Mouse (Mus musculus) layer of hippocampus, adult 2 months (tissue): Measurements from ENCODE around the gene Rpl36al. TPM values are rescaled to one million over a fixed set of nuclear protein-coding genes. Genes with fewer than 3 reads are reported as not detected.

Experiments used
- DNase-seq, 2 experiments: peaks; one replicate each; pipeline ENCODE4 v3.0.0; 2022; ENCODE audit warnings: low spot score in 2 of 2
- H3K27ac ChIP-seq: fragments of 200-600 bp; 2 replicates; pipeline ENCODE4 v1.8.1; 2022
- H3K4me3 ChIP-seq: fragments of 200-600 bp; 2 replicates; pipeline ENCODE4 v1.8.1; 2022; ENCODE audit warnings: mild to moderate bottlenecking
- CTCF ChIP-seq: fragments of 200-600 bp; conservative IDR thresholded peaks from 2 replicates; pipeline ENCODE4 v1.8.1; 2022; ENCODE audit warnings: antibody characterized with exemption, mild to moderate bottlenecking, moderate library complexity
- long read RNA-seq, 2 experiments: library from polyadenylated mRNA; stranded (forward); transcript quantifications; one replicate each; pipeline ENCODE4 v2.0.0; 2021; ENCODE audit warnings: borderline mapping rate in 2 of 2
- total RNA-seq, 2 experiments: library from RNA; stranded (reverse); gene quantifications; 2 replicates each; pipeline ENCODE4 v1.2.3; 2021

Gene Rpl36al
- total RNA-seq, result 100 to 1,000 TPM; 184 to 187 TPM
- long read RNA-seq, experiment 1, transcript Rpl36al-202 (1 exons, 1,276 nt), result minor isoform, 6 of 96 reads
- long read RNA-seq, experiment 1, transcript Rpl36al-201 (2 exons, 526 nt), result major isoform, 88 of 96 reads
- long read RNA-seq, experiment 1, partial matches to known transcripts, result 0 of 96 reads
- long read RNA-seq, experiment 1, other reads (novel, unspliced or antisense), result 1 of 96 reads
- long read RNA-seq, experiment 2, transcript Rpl36al-202 (1 exons, 1,276 nt), result minor isoform, 5 of 119 reads
- long read RNA-seq, experiment 2, transcript Rpl36al-201 (2 exons, 526 nt), result major isoform, 110 of 119 reads
- long read RNA-seq, experiment 2, partial matches to known transcripts, result 0 of 119 reads
- long read RNA-seq, experiment 2, other reads (novel, unspliced or antisense), result 3 of 119 reads

GRCm38 (mm10) chr12:69183583-69184308, at the start of gene Rpl36al, which contains the start of gene Mgat2:
TSS of gene Rpl36al (minus strand) at chr12:69184083.
TSS of gene Mgat2 (plus strand) at chr12:69184157.
- no peak; the same call in 1 of the 2 replicates for TF ChIP-seq CTCF
- peak; percentile 97 to 98 for DNase-seq
- peak within 1 kb of the TSS; percentile 99 for H3K4me3 ChIP-seq
- H3K27ac ChIP-seq, result peak within 1 kb of the TSS; percentile 97

- no peak for DNase-seq
- no peak overlapping the region for H3K4me3 ChIP-seq
- no peak overlapping the region for H3K27ac ChIP-seq
- peak; percentile 42 for TF ChIP-seq CTCF
Measured at GRCm38 (mm10) chr12:69229251-69229650, 45.4 kb upstream of the Rpl36al start.

GRCm38 (mm10) chr12:69227776-69228466, 44.0 kb upstream of the Rpl36al start, which contains the start of gene Pole2:
TSS of gene Pole2 (minus strand) at chr12:69228195.
- Histone ChIP-seq H3K27ac (peak within 1 kb of the TSS; percentile 65), H3K4me3 (peak within 1 kb of the TSS; percentile 69)
- DNase-seq, result peak; percentile 78 to 86
- no peak for TF ChIP-seq CTCF

- DNase-seq, result no peak
- no peak overlapping the region for H3K27ac ChIP-seq
- TF ChIP-seq CTCF, result no peak
- no peak overlapping the region for H3K4me3 ChIP-seq
Measured at GRCm38 (mm10) chr12:69220613-69221277, 36.9 kb upstream of the Rpl36al start.

- no peak overlapping the region for H3K27ac ChIP-seq
- no peak for TF ChIP-seq CTCF
- no peak overlapping the region for H3K4me3 ChIP-seq
- DNase-seq, result no peak
Measured at GRCm38 (mm10) chr12:69216587-69216986, 32.7 kb upstream of the Rpl36al start.

GRCm38 (mm10) chr12:69215000-69215785, 31.3 kb upstream of the Rpl36al start:
- H3K27ac ChIP-seq, result peak overlapping the region; percentile 20; the same call in 1 of the 2 replicates

GRCm38 (mm10) chr12:69214393-69214792, 30.5 kb upstream of the Rpl36al start:
- no peak for TF ChIP-seq CTCF
- no peak for DNase-seq
- no peak overlapping the region for H3K4me3 ChIP-seq
- H3K27ac ChIP-seq, result no peak overlapping the region

More at GRCm38 (mm10) chr12:69215000-69215785, 31.3 kb upstream of the Rpl36al start:
- TF ChIP-seq CTCF, result no peak
- DNase-seq, result peak; percentile 67 to 72
- H3K4me3 ChIP-seq, result no peak overlapping the region

- H3K27ac ChIP-seq, result no peak overlapping the region
- TF ChIP-seq CTCF, result peak; percentile 47
- no peak overlapping the region for H3K4me3 ChIP-seq
- no peak for DNase-seq
Measured at GRCm38 (mm10) chr12:69213186-69213777, 29.4 kb upstream of the Rpl36al start.

GRCm38 (mm10) chr12:69211057-69211456, 27.2 kb upstream of the Rpl36al start:
- no peak overlapping the region for H3K4me3 ChIP-seq
- peak in 1 of 2 experiments; percentile 25 for DNase-seq
- no peak overlapping the region for H3K27ac ChIP-seq
- peak; percentile 73 for TF ChIP-seq CTCF

- Histone ChIP-seq H3K4me3 (no peak overlapping the region), H3K27ac (no peak overlapping the region)
- no peak for TF ChIP-seq CTCF
- DNase-seq, result no peak
Measured at GRCm38 (mm10) chr12:69210056-69210979, 26.4 kb upstream of the Rpl36al start.

- peak; percentile 51 for TF ChIP-seq CTCF
- no peak for DNase-seq
- no peak overlapping the region for H3K27ac ChIP-seq
- no peak overlapping the region for H3K4me3 ChIP-seq
Measured at GRCm38 (mm10) chr12:69208520-69208919, 24.6 kb upstream of the Rpl36al start.
